Mouse (Mus musculus): ENCODE measurements at regions not wholly inside any gene's neighbourhood (a gene's known extent, or its start where the extent isn't known, plus 50 kb on each side); places are given as distances from the start of the nearest gene placed in this dataset.

GRCm38 (mm10) chr6:101902276-101902675 is 524.6 kb upstream of the Pdzrn3 start:
- Histone ChIP-seq H3K4me3 (ENCODE audit: low read length) (no peak overlapping the region), H3K27me3 (ENCODE audit: insufficient read depth, low read length) (no peaks in the 10 kb centered on the region), H3K27ac (ENCODE audit: low read length) (no peak overlapping the region), H3K9ac (replicated peaks; ENCODE audit: low read length) (no peak overlapping the region), H3K4me2 (replicated peaks; ENCODE audit: low read depth, low read length) (no peak overlapping the region), H3K36me3 (ENCODE audit: insufficient read depth, low read length) (no peaks in the 10 kb centered on the region), H3K4me1 (ENCODE audit: insufficient read depth, low read length) (no peaks in the 10 kb centered on the region), H3K9me3 (ENCODE audit: low read length) (no peaks in the 10 kb centered on the region)
- ATAC-seq (ENCODE audit: low FRiP score, low TSS enrichment), result no peak
- WGBS, result 78% methylated on average over 2 of the region's 2 CpGs

- Histone ChIP-seq H3K9me3 (ENCODE audit: low read length) (no peaks in the 10 kb centered on the region), H3K4me1 (ENCODE audit: insufficient read depth, low read length) (no peaks in the 10 kb centered on the region), H3K4me2 (replicated peaks; ENCODE audit: low read depth, low read length) (no peak overlapping the region), H3K9ac (replicated peaks; ENCODE audit: low read length) (no peak overlapping the region), H3K36me3 (ENCODE audit: insufficient read depth, low read length) (no peaks in the 10 kb centered on the region), H3K27ac (ENCODE audit: low read length) (no peak overlapping the region), H3K27me3 (ENCODE audit: insufficient read depth, low read length) (no peaks in the 10 kb centered on the region), H3K4me3 (ENCODE audit: low read length) (no peak overlapping the region)
- 65% methylated on average over 4 of the region's 4 CpGs for WGBS
- no peak for ATAC-seq (ENCODE audit: low FRiP score, low TSS enrichment)
These were observed 520.8 kb upstream of the Pdzrn3 start for GRCm38 (mm10) chr6:101898544-101898943.

- H3K27me3 ChIP-seq (ENCODE audit: insufficient read depth, low read length), result no peaks in the 10 kb centered on the region
- no peak overlapping the region for H3K9ac ChIP-seq (replicated peaks; ENCODE audit: low read length)
- H3K27ac ChIP-seq (ENCODE audit: low read length), result no peak overlapping the region
- H3K9me3 ChIP-seq (ENCODE audit: low read length), result no peaks in the 10 kb centered on the region
- H3K36me3 ChIP-seq (ENCODE audit: insufficient read depth, low read length), result no peaks in the 10 kb centered on the region
- no peaks in the 10 kb centered on the region for H3K4me1 ChIP-seq (ENCODE audit: insufficient read depth, low read length)
- no peak overlapping the region for H3K4me2 ChIP-seq (replicated peaks; ENCODE audit: low read depth, low read length)
- ATAC-seq (ENCODE audit: low FRiP score, low TSS enrichment), result no peak
- H3K4me3 ChIP-seq (ENCODE audit: low read length), result no peak overlapping the region
These were observed 513.0 kb upstream of the Pdzrn3 start for GRCm38 (mm10) chr6:101890655-101891054.

GRCm38 (mm10) chr6:101882938-101883337 is 505.2 kb upstream of the Pdzrn3 start:
- Histone ChIP-seq H3K9me3 (ENCODE audit: low read length) (no peaks in the 10 kb centered on the region), H3K4me1 (ENCODE audit: insufficient read depth, low read length) (peaks cover 3% of the 10 kb centered on the region; the same call in 1 of the 2 replicates), H3K27me3 (ENCODE audit: insufficient read depth, low read length) (no peaks in the 10 kb centered on the region), H3K9ac (replicated peaks; ENCODE audit: low read length) (no peak overlapping the region), H3K4me3 (ENCODE audit: low read length) (no peak overlapping the region), H3K4me2 (replicated peaks; ENCODE audit: low read depth, low read length) (no peak overlapping the region), H3K27ac (ENCODE audit: low read length) (no peak overlapping the region), H3K36me3 (ENCODE audit: insufficient read depth, low read length) (no peaks in the 10 kb centered on the region)
- WGBS, result 43% methylated on average over 4 of the region's 4 CpGs
- ATAC-seq (ENCODE audit: low FRiP score, low TSS enrichment), result no peak

GRCm38 (mm10) chr6:101874894-101875293 is 497.2 kb upstream of the Pdzrn3 start:
- H3K4me3 ChIP-seq (ENCODE audit: low read length), result no peak overlapping the region
- WGBS, result 76% methylated on average over 1 of the region's 1 CpGs
- ATAC-seq (ENCODE audit: low FRiP score, low TSS enrichment), result no peak

GRCm38 (mm10) chr6:101858895-101859294 is 481.2 kb upstream of the Pdzrn3 start:
- H3K9ac ChIP-seq (replicated peaks; ENCODE audit: low read length), result no peak overlapping the region
- 9% methylated on average over 5 of the region's 5 CpGs for WGBS
- H3K4me2 ChIP-seq (replicated peaks; ENCODE audit: low read depth, low read length), result no peak overlapping the region
- peak; percentile 92 for ATAC-seq (ENCODE audit: low FRiP score, low TSS enrichment)
- no peak overlapping the region for H3K4me3 ChIP-seq (ENCODE audit: low read length)
- H3K36me3 ChIP-seq (ENCODE audit: insufficient read depth, low read length), result no peaks in the 10 kb centered on the region
- peaks cover 10% of the 10 kb centered on the region for H3K4me1 ChIP-seq (ENCODE audit: insufficient read depth, low read length)
- no peaks in the 10 kb centered on the region for H3K9me3 ChIP-seq (ENCODE audit: low read length)
- H3K27ac ChIP-seq (ENCODE audit: low read length), result no peak overlapping the region
- no peaks in the 10 kb centered on the region for H3K27me3 ChIP-seq (ENCODE audit: insufficient read depth, low read length)

More at GRCm38 (mm10) chr6:101874894-101875293, 497.2 kb upstream of the Pdzrn3 start:
- Histone ChIP-seq H3K27me3 (ENCODE audit: insufficient read depth, low read length) (no peaks in the 10 kb centered on the region), H3K36me3 (ENCODE audit: insufficient read depth, low read length) (no peaks in the 10 kb centered on the region), H3K27ac (ENCODE audit: low read length) (no peak overlapping the region), H3K9me3 (ENCODE audit: low read length) (no peaks in the 10 kb centered on the region), H3K4me2 (replicated peaks; ENCODE audit: low read depth, low read length) (no peak overlapping the region), H3K4me1 (ENCODE audit: insufficient read depth, low read length) (no peaks in the 10 kb centered on the region), H3K9ac (replicated peaks; ENCODE audit: low read length) (no peak overlapping the region)

- no peaks in the 10 kb centered on the region for H3K9me3 ChIP-seq (ENCODE audit: low read length)
- no peak for ATAC-seq (ENCODE audit: low FRiP score, low TSS enrichment)
- no peak overlapping the region for H3K27ac ChIP-seq (ENCODE audit: low read length)
- no peak overlapping the region for H3K4me3 ChIP-seq (ENCODE audit: low read length)
- H3K4me2 ChIP-seq (replicated peaks; ENCODE audit: low read depth, low read length), result no peak overlapping the region
- no peaks in the 10 kb centered on the region for H3K27me3 ChIP-seq (ENCODE audit: insufficient read depth, low read length)
- WGBS, result 87% methylated on average over 4 of the region's 4 CpGs
- no peak overlapping the region for H3K9ac ChIP-seq (replicated peaks; ENCODE audit: low read length)
- no peaks in the 10 kb centered on the region for H3K36me3 ChIP-seq (ENCODE audit: insufficient read depth, low read length)
- no peaks in the 10 kb centered on the region for H3K4me1 ChIP-seq (ENCODE audit: insufficient read depth, low read length)
These were observed 463.0 kb upstream of the Pdzrn3 start for GRCm38 (mm10) chr6:101840695-101841094.

GRCm38 (mm10) chr6:101837563-101837962 is 459.9 kb upstream of the Pdzrn3 start:
- WGBS, result 91% methylated on average over 6 of the region's 6 CpGs
- H3K4me3 ChIP-seq (ENCODE audit: low read length), result no peak overlapping the region
- no peaks in the 10 kb centered on the region for H3K4me1 ChIP-seq (ENCODE audit: insufficient read depth, low read length)
- no peaks in the 10 kb centered on the region for H3K27me3 ChIP-seq (ENCODE audit: insufficient read depth, low read length)
- no peak overlapping the region for H3K9ac ChIP-seq (replicated peaks; ENCODE audit: low read length)
- H3K27ac ChIP-seq (ENCODE audit: low read length), result no peak overlapping the region
- ATAC-seq (ENCODE audit: low FRiP score, low TSS enrichment), result no peak
- H3K4me2 ChIP-seq (replicated peaks; ENCODE audit: low read depth, low read length), result no peak overlapping the region
- H3K36me3 ChIP-seq (ENCODE audit: insufficient read depth, low read length), result no peaks in the 10 kb centered on the region
- H3K9me3 ChIP-seq (ENCODE audit: low read length), result no peaks in the 10 kb centered on the region

GRCm38 (mm10) chr6:101793986-101794385 is 416.3 kb upstream of the Pdzrn3 start:
- H3K9me3 ChIP-seq (ENCODE audit: low read length), result no peaks in the 10 kb centered on the region
- 74% methylated on average over 2 of the region's 2 CpGs for WGBS
- H3K9ac ChIP-seq (replicated peaks; ENCODE audit: low read length), result no peak overlapping the region
- H3K27me3 ChIP-seq (ENCODE audit: insufficient read depth, low read length), result no peaks in the 10 kb centered on the region
- H3K4me3 ChIP-seq (ENCODE audit: low read length), result no peak overlapping the region
- peaks cover 4% of the 10 kb centered on the region; the same call in 1 of the 2 replicates for H3K4me1 ChIP-seq (ENCODE audit: insufficient read depth, low read length)
- no peak overlapping the region for H3K4me2 ChIP-seq (replicated peaks; ENCODE audit: low read depth, low read length)
- no peak overlapping the region for H3K27ac ChIP-seq (ENCODE audit: low read length)
- no peaks in the 10 kb centered on the region for H3K36me3 ChIP-seq (ENCODE audit: insufficient read depth, low read length)
- no peak for ATAC-seq (ENCODE audit: low FRiP score, low TSS enrichment)

- 92% methylated on average over 3 of the region's 3 CpGs for WGBS
- Histone ChIP-seq H3K9me3 (ENCODE audit: low read length) (no peaks in the 10 kb centered on the region), H3K4me3 (ENCODE audit: low read length) (no peak overlapping the region), H3K27ac (ENCODE audit: low read length) (no peak overlapping the region), H3K9ac (replicated peaks; ENCODE audit: low read length) (no peak overlapping the region), H3K27me3 (ENCODE audit: insufficient read depth, low read length) (no peaks in the 10 kb centered on the region), H3K4me2 (replicated peaks; ENCODE audit: low read depth, low read length) (no peak overlapping the region), H3K36me3 (ENCODE audit: insufficient read depth, low read length) (no peaks in the 10 kb centered on the region), H3K4me1 (ENCODE audit: insufficient read depth, low read length) (no peaks in the 10 kb centered on the region)
- no peak for ATAC-seq (ENCODE audit: low FRiP score, low TSS enrichment)
These were observed 400.2 kb upstream of the Pdzrn3 start for GRCm38 (mm10) chr6:101777864-101778263.

GRCm38 (mm10) chr6:101773151-101773550 is 395.5 kb upstream of the Pdzrn3 start:
- no peaks in the 10 kb centered on the region for H3K36me3 ChIP-seq (ENCODE audit: insufficient read depth, low read length)
- no peak overlapping the region for H3K9ac ChIP-seq (replicated peaks; ENCODE audit: low read length)
- no peak overlapping the region for H3K4me2 ChIP-seq (replicated peaks; ENCODE audit: low read depth, low read length)
- H3K27me3 ChIP-seq (ENCODE audit: insufficient read depth, low read length), result no peaks in the 10 kb centered on the region
- no peaks in the 10 kb centered on the region for H3K4me1 ChIP-seq (ENCODE audit: insufficient read depth, low read length)
- H3K4me3 ChIP-seq (ENCODE audit: low read length), result no peak overlapping the region
- H3K27ac ChIP-seq (ENCODE audit: low read length), result no peak overlapping the region
- no peak for ATAC-seq (ENCODE audit: low FRiP score, low TSS enrichment)
- no peaks in the 10 kb centered on the region for H3K9me3 ChIP-seq (ENCODE audit: low read length)
- WGBS, result 77% methylated on average over 5 of the region's 5 CpGs
